Mouse (Mus musculus) liver, embryonic 14.5 days (tissue): ENCODE measurements around the gene Trim54. TPM values are rescaled to one million over a fixed set of nuclear protein-coding genes. Genes with fewer than 3 reads are reported as not detected.

Experiments used
- ATAC-seq: fragments of 200-750 bp; cut with Nextera tagmentation; 2 replicates; pipeline ENCODE4 v1.8.0; 2017; ENCODE audit warnings: moderate number of reproducible peaks, mild to moderate bottlenecking, moderate library complexity; ENCODE audit not compliant: insufficient read depth
- DNase-seq, 3 experiments: peaks; one replicate each; pipeline ENCODE4 v3.0.0-alpha.2; 2012 to 2013; ENCODE audit warnings: low read depth in 3 of 3, low spot score in 3 of 3
- H3K27ac ChIP-seq: fragments of 300-500 bp; sonication (generic); 2 replicates; pipeline ENCODE4 v1.5.1; 2014; ENCODE audit warnings: moderate library complexity, mild to moderate bottlenecking, control low read depth, inconsistent platforms
- H3K27me3 ChIP-seq: fragments of 300-500 bp; sonication (generic); 2 replicates; pipeline ENCODE4 v1.6.1; 2014; ENCODE audit warnings: mild to moderate bottlenecking, low read length, moderate library complexity; ENCODE audit not compliant: control insufficient read depth, insufficient read depth
- H3K36me3 ChIP-seq: fragments of 300-500 bp; sonication (generic); replicated peaks from 2 replicates; pipeline ENCODE4 v1.6.1; 2014; ENCODE audit warnings: low read depth; ENCODE audit not compliant: control insufficient read depth, insufficient read depth
- H3K4me1 ChIP-seq, 2 experiments: fragments of 200-500 bp in 1 of 2; fragments of 300-500 bp in 1 of 2; sonication (generic) in 1 of 2; replicated peaks; 2 replicates each; pipeline ENCODE4 v1.6.1; 2012 to 2014; ENCODE audit warnings: antibody characterized with exemption in 1 of 2, inconsistent platforms in 1 of 2, low read length in 1 of 2; ENCODE audit not compliant: control insufficient read depth in 2 of 2, insufficient read depth in 2 of 2
- H3K4me2 ChIP-seq: fragments of 300-500 bp; sonication (generic); 2 replicates; pipeline ENCODE4 v1.6.1; 2014; ENCODE audit warnings: low read depth, mild to moderate bottlenecking, control low read depth, moderate library complexity
- H3K4me3 ChIP-seq, 2 experiments: fragments of 200-500 bp in 1 of 2; fragments of 300-500 bp in 1 of 2; sonication (generic) in 1 of 2; 2 replicates each; pipeline ENCODE4 v1.5.1; 2012 to 2014; ENCODE audit warnings: low read depth in 2 of 2, low read length in 2 of 2, mild to moderate bottlenecking in 2 of 2, control low read depth in 1 of 2, inconsistent platforms in 1 of 2, moderate library complexity in 1 of 2; ENCODE audit not compliant: insufficient read depth in 1 of 2
- H3K9ac ChIP-seq: fragments of 300-500 bp; sonication (generic); replicated peaks from 2 replicates; pipeline ENCODE4 v1.6.1; 2014; ENCODE audit warnings: mild to moderate bottlenecking, control low read depth, moderate library complexity
- H3K9me3 ChIP-seq: fragments of 300-500 bp; sonication (generic); 2 replicates; pipeline ENCODE4 v1.6.1; 2016; ENCODE audit warnings: low read length, mixed read lengths; ENCODE audit not compliant: control insufficient read depth
- CTCF ChIP-seq: IDR thresholded peaks from 2 replicates; pipeline ENCODE4 v1.5.1; 2016; ENCODE audit warnings: antibody characterized with exemption, low read depth, control low read depth
- EP300 ChIP-seq: IDR thresholded peaks from 2 replicates; pipeline ENCODE4 v1.6.1; 2016; ENCODE audit warnings: antibody characterized with exemption, low read depth
- WGBS: fragments of 180-500 bp; shearing (Covaris S2); extraction: QIAGEN DNeasy Blood & Tissue Kit; methylation state at CpG from one replicate; pipeline ENCODE4 v1.1.7; 2014; ENCODE audit not compliant: insufficient replicate concordance; 5-methylcytosine and 5-hydroxymethylcytosine counted together
- polyA plus RNA-seq, 2 experiments: library from polyadenylated mRNA; depleted of rRNA in 1 of 2; stranded (reverse) in 1 of 2; unstranded in 1 of 2; fragments of >200 nt; fragmentation: Nextera tagmentation in 1 of 2; extraction: Ambion mirVana in 1 of 2; gene quantifications; 2 replicates each; pipeline versions ENCODE4 v1.2.1 to v1.2.3; 2012 to 2014

The Trim54 gene
- polyA plus RNA-seq, 2 experiments, result not detected

- H3K4me2 ChIP-seq, result no peak overlapping the region
- 0 out of 2 replicates have a peak, but pooled peaks have one; percentile 62 for ATAC-seq
- H3K36me3 ChIP-seq, result peaks cover 68% of the 10 kb centered on the region
These were observed 46.0 kb downstream of the Trim54 start for GRCm38 (mm10) chr5:31162462-31162861.

GRCm38 (mm10) chr5:31164878-31165277 is 48.4 kb downstream of the Trim54 start:
- Histone ChIP-seq H3K9ac (no peak overlapping the region), H3K27ac (no peak overlapping the region)
- ATAC-seq, result peak; percentile 67; the same call in 1 of the 2 replicates

More at GRCm38 (mm10) chr5:31162462-31162861, 46.0 kb downstream of the Trim54 start:
- TF ChIP-seq CTCF (no peak), EP300 (no peak)
- H3K9me3 ChIP-seq, result no peaks in the 10 kb centered on the region
- H3K4me1 ChIP-seq, result peaks cover 0 to 15% of the 10 kb centered on the region in 2 experiments; a peak in 2 of 4 replicates
- no peak overlapping the region for H3K27ac ChIP-seq
- H3K4me3 ChIP-seq, result no peak overlapping the region
- no peaks in the 10 kb centered on the region for H3K27me3 ChIP-seq
- H3K9ac ChIP-seq, result no peak overlapping the region
- DNase-seq, result no peak

GRCm38 (mm10) chr5:31168630-31169029 is 52.1 kb downstream of the Trim54 start:
- DNase-seq, result no peak
- 85% methylated on average over 4 of the region's 4 CpGs for WGBS
- Histone ChIP-seq H3K4me3 (no peak overlapping the region), H3K4me2 (no peak overlapping the region), H3K4me1 (peaks cover 0 to 10% of the 10 kb centered on the region in 2 experiments; a peak in 1 of 4 replicates), H3K9ac (no peak overlapping the region), H3K9me3 (no peaks in the 10 kb centered on the region), H3K27ac (no peak overlapping the region), H3K36me3 (peaks cover 81% of the 10 kb centered on the region), H3K27me3 (no peaks in the 10 kb centered on the region)
- ATAC-seq, result no peak
- TF ChIP-seq EP300, result no peak
- no peak for TF ChIP-seq CTCF

More at GRCm38 (mm10) chr5:31164878-31165277, 48.4 kb downstream of the Trim54 start:
- Histone ChIP-seq H3K9me3 (no peaks in the 10 kb centered on the region), H3K4me1 (peaks cover 0 to 15% of the 10 kb centered on the region in 2 experiments; a peak in 2 of 4 replicates), H3K4me2 (no peak overlapping the region), H3K4me3 (no peak overlapping the region), H3K27me3 (no peaks in the 10 kb centered on the region), H3K36me3 (peaks cover 68% of the 10 kb centered on the region)
- 0 out of 2 replicates have a peak, but pooled peaks have one; percentile 44 for TF ChIP-seq EP300
- TF ChIP-seq CTCF, result no peak
- WGBS, result 41% methylated on average over 1 of the region's 1 CpGs
- DNase-seq, result no peak

- WGBS, result under 1% methylated on average over 25 of the region's 25 CpGs
- H3K27ac ChIP-seq, result peak overlapping the region; percentile 94
- H3K9ac ChIP-seq, result peak overlapping the region; percentile 89
- H3K4me1 ChIP-seq, result peaks cover 21 to 22% of the 10 kb centered on the region in 2 experiments
- H3K27me3 ChIP-seq, result no peaks in the 10 kb centered on the region
- ATAC-seq (peak; percentile 57), DNase-seq (peak; percentile 46 to 58 (median 52))
- no peaks in the 10 kb centered on the region for H3K9me3 ChIP-seq
- H3K36me3 ChIP-seq, result peaks cover 6% of the 10 kb centered on the region
- no peak for TF ChIP-seq EP300
- TF ChIP-seq CTCF, result no peak
- H3K4me3 ChIP-seq, result peak overlapping the region; percentile 89 to 99
- peak overlapping the region; percentile 89 for H3K4me2 ChIP-seq
These were observed 62.8 kb downstream of the Trim54 start for GRCm38 (mm10) chr5:31179301-31179765.

- Histone ChIP-seq H3K27me3 (no peaks in the 10 kb centered on the region), H3K4me1 (peaks cover 22 to 23% of the 10 kb centered on the region in 2 experiments), H3K4me2 (peak within 1 kb of the TSS; percentile 89), H3K9me3 (no peaks in the 10 kb centered on the region), H3K4me3 (peak within 1 kb of the TSS; percentile 89 to 99), H3K27ac (peak within 1 kb of the TSS; percentile 94), H3K36me3 (peaks cover 5% of the 10 kb centered on the region; the same call in 1 of the 2 replicates), H3K9ac (peak within 1 kb of the TSS; percentile 89)
- no peak for TF ChIP-seq EP300
- TF ChIP-seq CTCF, result 0 out of 2 replicates have a peak, but pooled peaks have one; percentile 21
- under 1% methylated on average over 59 of the region's 59 CpGs for WGBS
- peak; percentile 87 for ATAC-seq
- DNase-seq, result peak; percentile 85 to 90 (median 87)
These were observed 63.5 kb downstream of the Trim54 start, which contains the start of the genes Gm29609 and Gtf3c2 for GRCm38 (mm10) chr5:31179766-31180630. Gm29609 (minus strand) TSS chr5:31179911. Gtf3c2 (minus strand) TSS chr5:31180144.
